Mouse (Mus musculus) kidney, postnatal 4 days (tissue): ENCODE data around the gene Gm13287.
"Not testable (repeated sequence)": the region's sequence is repeated elsewhere in the genome, so short reads cannot be mapped to it uniquely, and the experiment has no call there.

Experiments
- DNase-seq, 2 experiments: peaks; one replicate each; pipeline ENCODE4 v3.0.0; 2021; ENCODE audit warnings: mixed read lengths in 2 of 2

The Gm13287 gene

DNA sequence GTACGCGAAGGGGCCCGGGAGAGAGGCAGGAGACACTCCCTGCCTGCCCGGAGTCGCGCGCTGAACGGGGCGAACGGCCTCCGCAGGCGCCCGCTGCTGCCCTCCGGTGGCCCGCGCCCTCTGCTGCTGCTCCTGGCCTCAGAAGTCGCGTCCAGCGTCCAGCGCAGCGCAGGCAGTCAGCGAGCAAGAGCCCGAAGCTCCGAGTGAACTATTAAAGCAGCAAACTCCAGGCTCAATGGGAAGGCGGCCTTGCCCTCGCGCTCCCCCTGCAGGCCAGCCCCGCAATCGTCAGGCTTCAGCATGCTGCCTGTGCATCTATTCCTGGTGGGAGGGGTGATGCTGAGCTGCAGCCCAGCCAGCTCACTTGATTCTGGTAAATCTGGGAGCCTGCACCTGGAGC is at the start of gene Gm13287:
Gene Gm13287, plus strand, starts transcription at position 301 of the 400 bp plus-strand sequence.
- DNase-seq, result not testable (repeated sequence)

DNA sequence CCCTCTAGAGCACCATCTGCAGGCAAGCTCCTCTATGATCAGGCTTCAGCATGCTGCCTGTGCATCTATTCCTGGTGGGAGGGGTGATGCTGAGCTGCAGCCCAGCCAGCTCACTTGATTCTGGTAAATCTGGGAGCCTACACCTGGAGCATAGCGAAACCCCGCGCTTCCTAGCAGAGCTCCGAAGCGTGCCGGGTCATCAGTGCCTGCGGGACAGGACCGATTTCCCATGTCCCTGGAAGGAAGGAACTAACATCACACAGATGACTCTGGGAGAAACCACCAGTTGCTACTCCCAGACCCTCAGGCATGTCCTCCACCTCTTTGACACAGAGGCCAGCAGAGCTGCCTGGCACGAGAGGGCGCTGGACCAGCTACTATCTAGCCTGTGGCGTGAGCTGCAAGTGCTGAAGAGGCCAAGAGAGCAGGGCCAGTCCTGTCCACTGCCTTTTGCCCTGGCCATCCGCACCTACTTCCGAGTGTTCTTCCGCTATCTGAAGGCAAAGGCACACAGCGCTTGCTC is 48.2 kb upstream of the Gm13287 start, which contains the start of gene Gm13271:
Gene Gm13271, plus strand, starts transcription at position 51 of the 523 bp plus-strand sequence.
- DNase-seq, result peak; percentile 59 to 61

DNA sequence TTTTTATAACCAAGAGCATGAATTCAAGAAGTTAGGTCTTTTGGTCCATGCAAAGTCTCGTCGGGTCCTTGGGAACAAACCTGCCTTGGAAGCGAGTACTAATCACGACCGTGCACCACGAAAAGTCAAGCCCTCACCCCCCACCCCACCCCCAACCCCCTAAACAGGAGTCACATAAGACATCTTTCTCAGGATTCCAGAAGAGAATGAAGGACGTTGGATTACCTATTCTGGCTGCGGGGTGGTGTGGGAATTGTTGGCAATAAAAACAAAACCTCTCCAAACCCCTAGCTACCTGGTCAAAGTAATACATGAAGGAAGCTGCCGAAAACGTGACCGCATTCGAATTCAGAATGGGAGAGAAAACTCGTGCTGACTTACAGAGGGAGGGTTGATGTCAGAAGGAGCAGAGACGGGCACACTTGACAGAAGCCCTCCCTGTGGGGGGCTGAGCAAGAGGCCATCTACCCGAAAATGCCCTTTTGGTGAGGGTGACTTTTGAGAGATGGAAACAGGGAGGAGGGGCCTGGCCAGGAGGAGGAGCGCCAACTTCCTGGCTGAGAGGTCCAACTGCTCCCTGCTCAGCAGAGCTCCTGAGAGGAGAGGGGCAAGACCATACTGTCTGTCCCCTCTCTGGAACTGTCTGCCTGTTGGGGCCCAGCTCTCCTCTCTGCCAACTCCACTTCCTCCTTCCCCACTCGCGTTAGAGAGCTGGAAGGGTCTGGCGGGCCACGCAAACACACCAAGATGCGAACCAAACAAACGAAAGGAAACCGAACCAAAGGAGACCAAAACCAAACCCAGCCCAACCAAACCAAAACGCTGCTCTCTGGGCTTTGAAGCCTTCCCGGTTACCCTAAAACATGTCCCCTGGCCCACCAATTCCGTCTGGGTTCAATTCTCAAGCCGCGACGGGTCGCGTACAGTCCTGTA is 46.2 kb upstream of the Gm13287 start:
- peak in 1 of 2 experiments; percentile 27 for DNase-seq

DNA sequence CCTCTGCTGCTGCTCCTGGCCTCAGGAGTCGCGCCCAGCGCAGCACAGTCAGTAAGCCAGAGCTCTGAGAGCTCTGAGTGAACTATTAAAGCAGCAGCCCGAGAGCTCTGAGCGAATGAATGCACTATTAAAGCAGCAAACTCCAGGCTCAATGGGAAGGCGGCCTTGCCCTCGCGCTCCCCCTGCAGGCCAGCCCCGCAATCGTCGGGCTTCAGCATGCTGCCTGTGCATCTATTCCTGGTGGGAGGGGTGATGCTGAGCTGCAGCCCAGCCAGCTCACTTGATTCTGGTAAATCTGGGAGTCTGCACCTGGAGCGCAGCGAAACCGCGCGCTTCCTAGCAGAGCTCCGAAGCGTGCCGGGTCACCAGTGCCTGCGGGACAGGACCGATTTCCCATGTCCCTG is 45.4 kb upstream of the Gm13287 start:
- peak; percentile 87 to 91 for DNase-seq

DNA sequence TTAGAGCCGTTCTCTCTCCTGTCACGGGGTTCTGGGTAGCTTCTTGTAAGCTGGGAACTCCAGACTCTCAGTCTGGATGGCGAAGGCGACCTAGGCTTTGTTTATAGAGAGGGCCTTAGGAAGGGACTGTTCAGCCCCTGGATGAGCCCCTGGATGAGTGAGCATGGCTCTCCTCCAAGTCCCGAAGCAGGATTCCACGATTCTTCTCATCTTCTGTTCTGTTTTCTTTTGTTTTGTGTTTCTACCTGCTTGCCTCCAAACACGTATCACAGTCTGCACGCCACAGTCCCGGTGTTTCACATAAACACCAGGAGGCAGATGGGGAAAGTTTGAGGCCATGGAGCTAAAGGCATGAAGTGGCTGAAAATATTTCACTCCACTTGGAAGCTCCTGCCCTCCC is 44.3 kb upstream of the Gm13287 start:
- not testable (repeated sequence) for DNase-seq

GRCm38 (mm10) chr4:88759610-88760268 is 43.3 kb upstream of the Gm13287 start, which contains the start of gene Gm13283:
Gene Gm13283, plus strand, starts transcription at chr4:88760119.
- DNase-seq, result peak; percentile 44 to 61

DNA sequence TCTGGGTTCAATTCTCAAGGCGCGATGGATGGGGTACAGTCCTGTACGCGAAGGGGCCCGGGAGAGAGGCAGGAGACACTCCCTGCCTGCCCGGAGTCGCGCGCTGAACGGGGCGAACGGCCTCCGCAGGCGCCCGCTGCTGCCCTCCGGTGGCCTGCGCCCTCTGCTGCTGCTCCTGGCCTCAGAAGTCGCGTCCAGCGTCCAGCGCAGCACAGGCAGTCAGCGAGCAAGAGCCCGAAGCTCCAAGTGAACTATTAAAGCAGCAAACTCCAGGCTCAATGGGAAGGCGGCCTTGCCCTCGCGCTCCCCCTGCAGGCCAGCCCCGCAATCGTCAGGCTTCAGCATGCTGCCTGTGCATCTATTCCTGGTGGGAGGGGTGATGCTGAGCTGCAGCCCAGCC is 42.6 kb upstream of the Gm13287 start:
- DNase-seq, result peak; percentile 80 to 89

DNA sequence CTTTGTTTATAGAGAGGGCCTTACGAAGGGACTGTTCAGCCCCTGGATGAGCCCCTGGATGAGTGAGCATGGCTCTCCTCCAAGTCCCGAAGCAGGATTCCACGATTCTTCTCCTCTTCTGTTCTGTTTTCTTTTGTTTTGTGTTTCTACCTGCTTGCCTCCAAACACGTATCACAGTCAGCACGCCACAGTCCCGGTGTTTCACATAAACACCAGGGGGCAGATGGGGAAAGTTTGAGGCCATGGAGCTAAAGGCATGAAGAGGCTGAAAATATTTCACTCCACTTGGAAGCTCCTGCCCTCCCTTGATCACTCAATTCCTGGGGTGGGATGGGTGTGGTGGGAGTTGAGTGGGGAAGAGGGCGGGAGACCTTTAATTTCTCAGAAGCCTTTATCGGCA is 41.3 kb upstream of the Gm13287 start:
- peak; percentile 67 to 74 for DNase-seq

DNA sequence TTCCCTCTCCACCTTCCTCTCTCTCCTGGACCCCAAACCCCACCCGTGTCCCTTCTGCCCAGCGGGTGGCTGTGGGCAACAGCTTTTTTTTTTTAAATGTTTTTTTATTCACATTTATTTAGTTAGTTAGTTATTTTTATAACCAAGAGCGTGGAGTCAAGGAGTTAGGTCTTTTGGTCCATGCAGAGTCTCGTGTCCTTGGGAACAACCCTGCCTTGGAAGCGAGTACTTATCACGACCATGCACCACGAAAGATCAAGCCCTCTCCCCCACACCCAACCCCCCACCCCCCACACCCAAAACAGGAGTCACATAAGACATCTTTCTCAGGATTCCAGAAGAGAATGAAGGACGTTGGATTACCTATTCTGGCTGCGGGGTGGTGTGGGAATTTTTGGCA is 40.7 kb upstream of the Gm13287 start:
- DNase-seq, result peak in 1 of 2 experiments; percentile 22

- DNase-seq, result peak; percentile 55 to 78
Observed at GRCm38 (mm10) chr4:88763384-88764018, 39.6 kb upstream of the Gm13287 start.

DNA sequence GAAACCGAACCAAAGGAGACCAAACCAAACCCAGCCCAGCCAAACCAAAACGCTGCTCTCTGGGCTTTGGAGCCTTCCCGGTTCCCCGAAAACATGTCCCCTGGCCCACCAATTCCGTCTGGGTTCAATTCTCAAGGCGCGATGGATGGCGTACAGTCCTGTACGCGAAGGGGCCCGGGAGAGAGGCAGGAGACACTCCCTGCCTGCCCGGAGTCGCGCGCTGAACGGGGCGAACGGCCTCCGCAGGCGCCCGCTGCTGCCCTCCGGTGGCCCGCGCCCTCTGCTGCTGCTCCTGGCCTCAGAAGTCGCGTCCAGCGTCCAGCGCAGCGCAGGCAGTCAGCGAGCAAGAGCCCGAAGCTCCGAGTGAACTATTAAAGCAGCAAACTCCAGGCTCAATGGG is 29.5 kb upstream of the Gm13287 start, which contains the start of gene Gm13290:
Gene Gm13290, plus strand, starts transcription at position 301 of the 400 bp plus-strand sequence.
- DNase-seq, result not testable (repeated sequence)

GRCm38 (mm10) chr4:88776622-88777021 is 26.4 kb upstream of the Gm13287 start, which contains the start of gene Gm13289:
Gene Gm13289, plus strand, starts transcription at chr4:88776922.
- DNase-seq, result not testable (repeated sequence)

GRCm38 (mm10) chr4:88779550-88779949 is 23.5 kb upstream of the Gm13287 start, which contains the start of gene Gm13272:
Gene Gm13272, plus strand, starts transcription at chr4:88779850.
- not testable (repeated sequence) for DNase-seq

- DNase-seq, result not testable (repeated sequence)
Observed at GRCm38 (mm10) chr4:88780320-88780719, 22.7 kb upstream of the Gm13287 start.

DNA sequence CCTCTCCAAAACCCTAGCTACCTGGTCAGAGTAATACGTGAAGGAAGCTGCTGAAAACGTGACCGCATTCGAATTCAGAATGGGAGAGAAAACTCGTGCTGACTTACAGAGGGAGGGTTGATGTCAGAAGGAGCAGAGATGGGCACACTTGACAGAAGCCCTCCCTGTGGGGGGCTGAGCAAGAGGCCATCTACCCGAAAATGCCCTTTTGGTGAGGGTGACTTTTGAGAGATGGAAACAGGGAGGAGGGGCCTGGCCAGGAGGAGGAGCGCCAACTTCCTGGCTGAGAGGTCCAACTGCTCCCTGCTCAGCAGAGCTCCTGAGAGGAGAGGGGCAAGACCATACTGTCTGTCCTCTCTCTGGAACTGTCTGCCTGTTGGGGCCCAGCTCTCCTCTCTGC is 21.2 kb upstream of the Gm13287 start, which contains the start of gene Ifnz:
Gene Ifnz, plus strand, starts transcription at position 301 of the 400 bp plus-strand sequence.
- not testable (repeated sequence) for DNase-seq

DNA sequence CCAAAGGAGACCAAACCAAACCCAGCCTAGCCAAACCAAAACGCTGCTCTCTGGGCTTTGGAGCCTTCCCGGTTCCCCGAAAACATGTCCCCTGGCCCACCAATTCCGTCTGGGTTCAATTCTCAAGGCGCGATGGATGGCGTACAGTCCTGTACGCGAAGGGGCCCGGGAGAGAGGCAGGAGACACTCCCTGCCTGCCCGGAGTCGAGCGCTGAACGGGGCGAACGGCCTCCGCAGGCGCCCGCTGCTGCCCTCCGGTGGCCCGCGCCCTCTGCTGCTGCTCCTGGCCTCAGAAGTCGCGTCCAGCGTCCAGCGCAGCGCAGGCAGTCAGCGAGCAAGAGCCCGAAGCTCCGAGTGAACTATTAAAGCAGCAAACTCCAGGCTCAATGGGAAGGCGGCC is 20.7 kb upstream of the Gm13287 start:
- DNase-seq, result peak; percentile 29 to 39

- not testable (repeated sequence) for DNase-seq
Observed at GRCm38 (mm10) chr4:88785409-88785808, 17.6 kb upstream of the Gm13287 start, which contains the start of gene Gm13276. Gene Gm13276, plus strand, starts transcription at chr4:88785709.

DNA sequence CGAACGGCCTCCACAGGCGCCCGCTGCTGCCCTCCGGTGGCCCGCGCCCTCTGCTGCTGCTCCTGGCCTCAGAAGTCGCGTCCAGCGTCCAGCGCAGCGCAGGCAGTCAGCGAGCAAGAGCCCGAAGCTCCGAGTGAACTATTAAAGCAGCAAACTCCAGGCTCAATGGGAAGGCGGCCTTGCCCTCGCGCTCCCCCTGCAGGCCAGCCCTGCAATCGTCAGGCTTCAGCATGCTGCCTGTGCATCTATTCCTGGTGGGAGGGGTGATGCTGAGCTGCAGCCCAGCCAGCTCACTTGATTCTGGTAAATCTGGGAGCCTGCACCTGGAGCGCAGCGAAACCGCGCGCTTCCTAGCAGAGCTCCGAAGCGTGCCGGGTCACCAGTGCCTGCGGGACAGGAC is 14.7 kb upstream of the Gm13287 start, which contains the start of gene Gm13277:
Gene Gm13277, plus strand, starts transcription at position 231 of the 400 bp plus-strand sequence.
- peak; percentile 81 to 86 for DNase-seq

GRCm38 (mm10) chr4:88791250-88791649 is 11.8 kb upstream of the Gm13287 start, which contains the start of gene Gm13278:
Gene Gm13278, plus strand, starts transcription at chr4:88791550.
- DNase-seq, result not testable (repeated sequence)

DNA sequence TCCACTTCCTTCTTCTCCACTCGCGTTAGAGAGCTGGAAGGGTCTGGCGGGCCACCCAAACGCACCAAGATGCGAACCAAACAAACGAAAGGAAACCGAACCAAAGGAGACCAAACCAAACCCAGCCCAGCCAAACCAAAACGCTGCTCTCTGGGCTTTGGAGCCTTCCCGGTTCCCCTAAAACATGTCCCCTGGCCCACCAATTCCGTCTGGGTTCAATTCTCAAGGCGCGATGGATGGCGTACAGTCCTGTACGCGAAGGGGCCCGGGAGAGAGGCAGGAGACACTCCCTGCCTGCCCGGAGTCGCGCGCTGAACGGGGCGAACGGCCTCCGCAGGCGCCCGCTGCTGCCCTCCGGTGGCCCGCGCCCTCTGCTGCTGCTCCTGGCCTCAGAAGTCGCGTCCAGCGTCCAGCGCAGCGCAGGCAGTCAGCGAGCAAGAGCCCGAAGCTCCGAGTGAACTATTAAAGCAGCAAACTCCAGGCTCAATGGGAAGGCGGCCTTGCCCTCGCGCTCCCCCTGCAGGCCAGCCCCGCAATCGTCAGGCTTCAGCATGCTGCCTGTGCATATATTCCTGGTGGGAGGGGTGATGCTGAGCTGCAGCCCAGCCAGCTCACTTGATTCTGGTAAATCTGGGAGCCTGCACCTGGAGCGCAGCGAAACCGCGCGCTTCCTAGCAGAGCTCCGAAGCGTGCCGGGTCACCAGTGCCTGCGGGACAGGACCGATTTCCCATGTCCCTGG is 8.9 kb upstream of the Gm13287 start, which contains the start of gene Gm13275:
Gene Gm13275, plus strand, starts transcription at position 552 of the 740 bp plus-strand sequence.
- DNase-seq, result peak; percentile 49 to 63

DNA sequence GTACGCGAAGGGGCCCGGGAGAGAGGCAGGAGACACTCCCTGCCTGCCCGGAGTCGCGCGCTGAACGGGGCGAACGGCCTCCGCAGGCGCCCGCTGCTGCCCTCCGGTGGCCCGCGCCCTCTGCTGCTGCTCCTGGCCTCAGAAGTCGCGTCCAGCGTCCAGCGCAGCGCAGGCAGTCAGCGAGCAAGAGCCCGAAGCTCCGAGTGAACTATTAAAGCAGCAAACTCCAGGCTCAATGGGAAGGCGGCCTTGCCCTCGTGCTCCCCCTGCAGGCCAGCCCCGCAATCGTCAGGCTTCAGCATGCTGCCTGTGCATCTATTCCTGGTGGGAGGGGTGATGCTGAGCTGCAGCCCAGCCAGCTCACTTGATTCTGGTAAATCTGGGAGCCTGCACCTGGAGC is 6.0 kb upstream of the Gm13287 start, which contains the start of gene Gm13279:
Gene Gm13279, plus strand, starts transcription at position 301 of the 400 bp plus-strand sequence.
- DNase-seq, result not testable (repeated sequence)
